Comparison of ENCODE assay signal across 8 mouse cellular contexts in genomic region chr3:79202275-79203153, GRCm38 (mm10).
A peak's percentile ranks its signal among the peaks of the same experiment; 100 is the strongest.
DNase-seq lines count a peak whose midpoint lies in the region; ATAC-seq and TF ChIP-seq lines count a peak whose summit lies in the region.

No protein-coding gene starts in this region.

- peak; percentile 54; the same call in 1 of the 2 replicates for ATAC-seq in embryonic facial prominence, embryonic 13.5 days (ENCODE audit: insufficient number of reproducible peaks, insufficient read depth, low FRiP score, low TSS enrichment, low read depth)
- no peak; the same call in 1 of the 2 replicates for ATAC-seq in heart, embryonic 13.5 days (ENCODE audit: extremely low read depth, insufficient number of reproducible peaks, low FRiP score, low TSS enrichment)
- peak; percentile 76 for ATAC-seq in kidney, embryonic 16.5 days (ENCODE audit: low FRiP score, low TSS enrichment)
- peak; percentile 48; the same call in 1 of the 2 replicates for ATAC-seq in liver, embryonic 12.5 days
- ATAC-seq in neural tube, embryonic 11.5 days (ENCODE audit: insufficient read depth, low FRiP score, low TSS enrichment): peak; percentile 65

- TF ChIP-seq CTCF in bone marrow, adult 2 months (IDR thresholded peaks at IDR 0.05; ENCODE audit: control insufficient read depth, insufficient read depth, low read length): peak; percentile 83
- no peak for TF ChIP-seq CTCF in thymus, adult 2 months (IDR thresholded peaks at IDR 0.05; ENCODE audit: borderline replicate concordance, control insufficient read depth, extremely low read depth, insufficient read depth, low read length, poor library complexity)

- no peaks in the 10 kb centered on the region for H3K9me3 ChIP-seq in embryonic facial prominence, embryonic 13.5 days
- H3K9me3 ChIP-seq in heart, embryonic 13.5 days: no peaks in the 10 kb centered on the region
- H3K9me3 ChIP-seq in kidney, embryonic 16.5 days (ENCODE audit: low read length): peaks cover 4% of the 10 kb centered on the region; the same call in 1 of the 2 replicates
- H3K9me3 ChIP-seq in liver, embryonic 12.5 days (replicated peaks): no peaks in the 10 kb centered on the region
- no peaks in the 10 kb centered on the region for H3K9me3 ChIP-seq in neural tube, embryonic 11.5 days (ENCODE audit: control insufficient read depth, low read length)

- no peak overlapping the region for H3K9ac ChIP-seq in embryonic facial prominence, embryonic 13.5 days
- 0 out of 2 replicates have a peak overlapping the region, but pooled peaks have one; percentile 41 for H3K9ac ChIP-seq in heart, embryonic 13.5 days
- H3K9ac ChIP-seq in kidney, embryonic 16.5 days (replicated peaks; ENCODE audit: low read length): peak overlapping the region; percentile 29; the same call in 1 of the 2 replicates
- H3K9ac ChIP-seq in liver, embryonic 12.5 days: no peak overlapping the region
- H3K9ac ChIP-seq in neural tube, embryonic 11.5 days (ENCODE audit: low read length): no peak overlapping the region

- 0 out of 2 replicates have a peak, but pooled peaks cover 4% of the 10 kb centered on the region for H3K36me3 ChIP-seq in embryonic facial prominence, embryonic 13.5 days
- H3K36me3 ChIP-seq in heart, embryonic 13.5 days: peaks cover 9% of the 10 kb centered on the region
- H3K36me3 ChIP-seq in kidney, embryonic 16.5 days (ENCODE audit: insufficient read depth, low read length): no peaks in the 10 kb centered on the region
- H3K36me3 ChIP-seq in liver, embryonic 12.5 days: no peaks in the 10 kb centered on the region
- no peaks in the 10 kb centered on the region for H3K36me3 ChIP-seq in neural tube, embryonic 11.5 days (ENCODE audit: control insufficient read depth, insufficient read depth, low read length)
- no peaks in the 10 kb centered on the region for H3K36me3 ChIP-seq in thymus, adult 2 months (ENCODE audit: control insufficient read depth, insufficient read depth, low read length)

- TF ChIP-seq POLR2A in bone marrow, adult 2 months (IDR thresholded peaks at IDR 0.05; ENCODE audit: borderline replicate concordance, control insufficient read depth, low read depth, low read length): no peak
- no peak for TF ChIP-seq POLR2A in thymus, adult 2 months (IDR thresholded peaks at IDR 0.05; ENCODE audit: control insufficient read depth, extremely low read depth, insufficient read depth, low read length, poor library complexity)

- no peak overlapping the region for H3K27ac ChIP-seq in bone marrow, adult 2 months (ENCODE audit: control insufficient read depth, insufficient read depth, low read depth, low read length, poor library complexity)
- H3K27ac ChIP-seq in embryonic facial prominence, embryonic 13.5 days: no peak overlapping the region
- no peak overlapping the region for H3K27ac ChIP-seq in heart, embryonic 13.5 days (replicated peaks)
- H3K27ac ChIP-seq in kidney, embryonic 16.5 days (ENCODE audit: low read length): no peak overlapping the region
- no peak overlapping the region for H3K27ac ChIP-seq in liver, embryonic 12.5 days
- no peak overlapping the region for H3K27ac ChIP-seq in neural tube, embryonic 11.5 days (ENCODE audit: low read depth, low read length)
- H3K27ac ChIP-seq in thymus, adult 2 months (ENCODE audit: control insufficient read depth, insufficient read depth, low read length): no peak overlapping the region

- peaks cover 1% of the 10 kb centered on the region; the same call in 1 of the 2 replicates for H3K4me1 ChIP-seq in bone marrow, adult 2 months (ENCODE audit: control insufficient read depth, insufficient read depth, low read length)
- H3K4me1 ChIP-seq in embryonic facial prominence, embryonic 13.5 days: peaks cover 21% of the 10 kb centered on the region
- peaks cover 22% of the 10 kb centered on the region for H3K4me1 ChIP-seq in heart, embryonic 13.5 days
- peaks cover 11% of the 10 kb centered on the region for H3K4me1 ChIP-seq in kidney, embryonic 16.5 days (ENCODE audit: insufficient read depth, low read length)
- H3K4me1 ChIP-seq in liver, embryonic 12.5 days: peaks cover 11% of the 10 kb centered on the region
- H3K4me1 ChIP-seq in neural tube, embryonic 11.5 days (ENCODE audit: control insufficient read depth, insufficient read depth, low read length): no peaks in the 10 kb centered on the region; the same call in 1 of the 2 replicates
- H3K4me1 ChIP-seq in thymus, adult 2 months (replicated peaks; ENCODE audit: control insufficient read depth, insufficient read depth, low read length): peaks cover 11% of the 10 kb centered on the region

- DNase-seq in CD8-positive naive resting alpha-beta T cell, adult 2 months (ENCODE audit: low read depth in 2 of 2, low spot score in 2 of 2): peak; percentile 54 to 70
- peak; percentile 70 for DNase-seq in neural tube, embryonic 11.5 days (ENCODE audit: low spot score)
- DNase-seq in thymus, adult 2 months: peak; percentile 75

- WGBS in bone marrow, adult 2 months: 31% methylated on average over 11 of the region's 11 CpGs
- 41% methylated on average over 11 of the region's 11 CpGs for WGBS in embryonic facial prominence, embryonic 13.5 days
- 34% methylated on average over 11 of the region's 11 CpGs for WGBS in heart, embryonic 13.5 days
- WGBS in kidney, embryonic 16.5 days: 39% methylated on average over 11 of the region's 11 CpGs
- WGBS in liver, embryonic 12.5 days (ENCODE audit: insufficient replicate concordance): 24% methylated on average over 11 of the region's 11 CpGs
- 42% methylated on average over 11 of the region's 11 CpGs for WGBS in neural tube, embryonic 11.5 days
- WGBS in thymus, adult 2 months: 15% methylated on average over 11 of the region's 11 CpGs

- H3K4me3 ChIP-seq in bone marrow, adult 2 months (replicated peaks; ENCODE audit: control insufficient read depth, low read depth, low read length): no peak overlapping the region
- no peak overlapping the region for H3K4me3 ChIP-seq in embryonic facial prominence, embryonic 13.5 days
- no peak overlapping the region for H3K4me3 ChIP-seq in heart, embryonic 13.5 days
- no peak overlapping the region for H3K4me3 ChIP-seq in kidney, embryonic 16.5 days (ENCODE audit: low read length)
- no peak overlapping the region for H3K4me3 ChIP-seq in liver, embryonic 12.5 days
- H3K4me3 ChIP-seq in neural tube, embryonic 11.5 days (ENCODE audit: low read depth, low read length): no peak overlapping the region
- H3K4me3 ChIP-seq in thymus, adult 2 months (ENCODE audit: control insufficient read depth, insufficient read depth, low read length): no peak overlapping the region

- H3K27me3 ChIP-seq in embryonic facial prominence, embryonic 13.5 days: no peaks in the 10 kb centered on the region
- H3K27me3 ChIP-seq in heart, embryonic 13.5 days (replicated peaks): no peaks in the 10 kb centered on the region
- no peaks in the 10 kb centered on the region for H3K27me3 ChIP-seq in kidney, embryonic 16.5 days (ENCODE audit: insufficient read depth, low read length)
- no peaks in the 10 kb centered on the region for H3K27me3 ChIP-seq in liver, embryonic 12.5 days (replicated peaks)
- no peaks in the 10 kb centered on the region for H3K27me3 ChIP-seq in neural tube, embryonic 11.5 days (ENCODE audit: control insufficient read depth, insufficient read depth, low read length)
- no peaks in the 10 kb centered on the region for H3K27me3 ChIP-seq in thymus, adult 2 months (ENCODE audit: control insufficient read depth, insufficient read depth, low read length)

- 0 out of 2 replicates have a peak overlapping the region, but pooled peaks have one; percentile 7 for H3K4me2 ChIP-seq in embryonic facial prominence, embryonic 13.5 days
- peak overlapping the region; percentile 37 for H3K4me2 ChIP-seq in heart, embryonic 13.5 days
- H3K4me2 ChIP-seq in kidney, embryonic 16.5 days (replicated peaks; ENCODE audit: low read depth, low read length): no peak overlapping the region; the same call in 1 of the 2 replicates
- H3K4me2 ChIP-seq in liver, embryonic 12.5 days: peak overlapping the region; percentile 28
- no peak overlapping the region for H3K4me2 ChIP-seq in neural tube, embryonic 11.5 days (ENCODE audit: low read depth)

Comparison
In these comparisons a context has a peak if more than half of its experiments do, and no peak if none do; other contexts are left out.
1. H3K4me2 ChIP-seq: peak in embryonic facial prominence, embryonic 13.5 days (single experiment), heart, embryonic 13.5 days (single experiment) and liver, embryonic 12.5 days (single experiment); none in kidney, embryonic 16.5 days (single experiment) and neural tube, embryonic 11.5 days (single experiment).
2. H3K9ac ChIP-seq: peak in heart, embryonic 13.5 days (single experiment) and kidney, embryonic 16.5 days (single experiment); none in embryonic facial prominence, embryonic 13.5 days (single experiment), liver, embryonic 12.5 days (single experiment) and neural tube, embryonic 11.5 days (single experiment).
3. Peak in every context shown above with its lines, with median percentiles within 50 percentile points of each other: DNase-seq.